Mouse (Mus musculus) liver, embryonic 14.5 days (tissue): ENCODE measurements at regions not wholly inside any gene's neighbourhood (a gene's known extent, or its start where the extent isn't known, plus 50 kb on each side); places are given as distances from the start of the nearest gene placed in this dataset.

Experiments
- ATAC-seq: fragments of 200-750 bp; cut with Nextera tagmentation; 2 replicates; pipeline ENCODE4 v1.8.0; 2017; ENCODE audit warnings: moderate number of reproducible peaks, mild to moderate bottlenecking, moderate library complexity; ENCODE audit not compliant: insufficient read depth
- DNase-seq, 3 experiments: peaks; one replicate each; pipeline ENCODE4 v3.0.0-alpha.2; 2012 to 2013; ENCODE audit warnings: low read depth in 3 of 3, low spot score in 3 of 3
- H3K27ac ChIP-seq: fragments of 300-500 bp; sonication (generic); 2 replicates; pipeline ENCODE4 v1.5.1; 2014; ENCODE audit warnings: moderate library complexity, mild to moderate bottlenecking, control low read depth, inconsistent platforms
- H3K27me3 ChIP-seq: fragments of 300-500 bp; sonication (generic); 2 replicates; pipeline ENCODE4 v1.6.1; 2014; ENCODE audit warnings: mild to moderate bottlenecking, low read length, moderate library complexity; ENCODE audit not compliant: control insufficient read depth, insufficient read depth
- H3K36me3 ChIP-seq: fragments of 300-500 bp; sonication (generic); replicated peaks from 2 replicates; pipeline ENCODE4 v1.6.1; 2014; ENCODE audit warnings: low read depth; ENCODE audit not compliant: control insufficient read depth, insufficient read depth
- H3K4me1 ChIP-seq, 2 experiments: fragments of 200-500 bp in 1 of 2; fragments of 300-500 bp in 1 of 2; sonication (generic) in 1 of 2; replicated peaks; 2 replicates each; pipeline ENCODE4 v1.6.1; 2012 to 2014; ENCODE audit warnings: antibody characterized with exemption in 1 of 2, inconsistent platforms in 1 of 2, low read length in 1 of 2; ENCODE audit not compliant: control insufficient read depth in 2 of 2, insufficient read depth in 2 of 2
- H3K4me2 ChIP-seq: fragments of 300-500 bp; sonication (generic); 2 replicates; pipeline ENCODE4 v1.6.1; 2014; ENCODE audit warnings: low read depth, mild to moderate bottlenecking, control low read depth, moderate library complexity
- H3K4me3 ChIP-seq, 2 experiments: fragments of 200-500 bp in 1 of 2; fragments of 300-500 bp in 1 of 2; sonication (generic) in 1 of 2; 2 replicates each; pipeline ENCODE4 v1.5.1; 2012 to 2014; ENCODE audit warnings: low read depth in 2 of 2, low read length in 2 of 2, mild to moderate bottlenecking in 2 of 2, control low read depth in 1 of 2, inconsistent platforms in 1 of 2, moderate library complexity in 1 of 2; ENCODE audit not compliant: insufficient read depth in 1 of 2
- H3K9ac ChIP-seq: fragments of 300-500 bp; sonication (generic); replicated peaks from 2 replicates; pipeline ENCODE4 v1.6.1; 2014; ENCODE audit warnings: mild to moderate bottlenecking, control low read depth, moderate library complexity
- H3K9me3 ChIP-seq: fragments of 300-500 bp; sonication (generic); 2 replicates; pipeline ENCODE4 v1.6.1; 2016; ENCODE audit warnings: low read length, mixed read lengths; ENCODE audit not compliant: control insufficient read depth
- CTCF ChIP-seq: IDR thresholded peaks from 2 replicates; pipeline ENCODE4 v1.5.1; 2016; ENCODE audit warnings: antibody characterized with exemption, low read depth, control low read depth
- EP300 ChIP-seq: IDR thresholded peaks from 2 replicates; pipeline ENCODE4 v1.6.1; 2016; ENCODE audit warnings: antibody characterized with exemption, low read depth
- WGBS: fragments of 180-500 bp; shearing (Covaris S2); extraction: QIAGEN DNeasy Blood & Tissue Kit; methylation state at CpG from one replicate; pipeline ENCODE4 v1.1.7; 2014; ENCODE audit not compliant: insufficient replicate concordance; 5-methylcytosine and 5-hydroxymethylcytosine counted together

DNA sequence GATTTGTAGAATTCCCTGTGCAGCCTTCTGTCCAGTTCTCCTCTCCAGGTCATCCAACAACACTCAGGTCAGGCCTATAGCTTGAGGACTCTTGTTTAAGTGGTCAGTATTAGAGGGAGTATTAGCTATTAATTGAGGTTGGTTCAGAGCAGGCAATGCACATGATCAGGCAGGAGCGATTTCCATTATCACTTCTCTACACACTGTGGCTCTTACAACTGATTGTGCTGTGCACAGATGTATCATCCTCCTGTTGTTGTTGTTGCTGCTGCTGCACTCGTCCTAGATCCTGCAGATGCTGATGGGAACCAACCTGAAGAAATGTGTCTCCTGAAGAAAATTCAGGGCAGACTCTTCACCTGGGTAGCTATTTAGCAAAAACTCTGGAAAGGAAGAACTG lies 252.9 kb downstream of the Ccser2 start:
- Histone ChIP-seq H3K4me2 (no peak overlapping the region), H3K4me1 (no peaks in the 10 kb centered on the region; a peak in 2 of 4 replicates), H3K27ac (no peak overlapping the region), H3K9ac (no peak overlapping the region), H3K4me3 (no peak overlapping the region), H3K27me3 (no peaks in the 10 kb centered on the region), H3K36me3 (no peaks in the 10 kb centered on the region), H3K9me3 (no peaks in the 10 kb centered on the region)
- no peak for TF ChIP-seq EP300
- no peak for TF ChIP-seq CTCF
- WGBS, result 45% methylated on average over 2 of the region's 2 CpGs
- no peak for DNase-seq
- peak; percentile 84 for ATAC-seq

DNA sequence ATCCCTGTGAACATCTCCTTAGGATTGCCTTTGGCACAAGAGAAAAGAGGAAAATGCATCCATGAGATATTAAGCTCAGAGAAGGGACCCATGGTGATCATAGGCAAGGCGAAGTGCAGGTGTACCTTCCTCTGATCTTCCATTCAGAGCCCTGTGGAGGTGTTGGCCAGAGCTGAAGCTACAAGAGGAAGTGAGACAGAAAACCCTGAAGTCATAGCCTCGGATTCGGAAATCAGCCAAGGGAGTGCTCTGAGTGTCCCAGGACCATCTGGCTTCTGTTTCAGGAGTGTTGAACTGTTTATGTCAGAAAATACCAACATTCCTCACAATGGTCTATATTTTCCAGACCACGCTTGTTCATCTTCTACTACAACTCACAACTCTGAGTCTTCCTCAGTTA lies 271.6 kb downstream of the Ccser2 start:
- Histone ChIP-seq H3K9me3 (no peaks in the 10 kb centered on the region), H3K36me3 (no peaks in the 10 kb centered on the region), H3K4me3 (no peak overlapping the region), H3K4me2 (no peak overlapping the region), H3K9ac (no peak overlapping the region), H3K27ac (no peak overlapping the region), H3K4me1 (peaks cover 9 to 26% of the 10 kb centered on the region in 2 experiments), H3K27me3 (no peaks in the 10 kb centered on the region)
- DNase-seq, result no peak
- WGBS, result 60% methylated on average over 4 of the region's 4 CpGs
- no peak for TF ChIP-seq CTCF
- no peak for TF ChIP-seq EP300
- ATAC-seq, result no peak

DNA sequence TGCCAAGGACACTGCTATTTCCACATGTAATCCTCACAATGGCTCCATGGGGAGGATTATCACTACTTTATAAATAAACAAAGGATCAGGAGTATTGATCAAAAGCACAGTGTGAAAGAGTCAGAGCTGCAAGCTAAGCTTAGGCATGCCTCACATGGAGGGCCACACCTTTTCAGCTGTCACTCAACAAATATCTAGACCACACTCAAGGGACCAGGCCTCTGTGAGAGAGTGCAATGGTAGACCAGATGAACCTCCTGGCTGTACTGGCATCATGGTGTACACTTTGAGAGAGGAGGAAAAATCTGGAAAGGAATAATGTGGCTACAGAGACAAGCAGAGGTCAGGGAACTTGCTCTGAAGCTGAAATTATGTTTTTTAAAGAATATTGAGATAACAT lies 276.6 kb downstream of the Ccser2 start:
- no peaks in the 10 kb centered on the region for H3K27me3 ChIP-seq
- no peaks in the 10 kb centered on the region for H3K9me3 ChIP-seq
- ATAC-seq, result peak; percentile 47
- H3K4me2 ChIP-seq, result no peak overlapping the region
- peak overlapping the region; percentile 78 for H3K27ac ChIP-seq
- no peak overlapping the region for H3K9ac ChIP-seq
- peaks cover 26 to 39% of the 10 kb centered on the region in 2 experiments for H3K4me1 ChIP-seq
- peak in 1 of 3 experiments; percentile 11 for DNase-seq
- TF ChIP-seq CTCF (no peak), EP300 (no peak)
- H3K36me3 ChIP-seq, result no peaks in the 10 kb centered on the region
- H3K4me3 ChIP-seq, result no peak overlapping the region

DNA sequence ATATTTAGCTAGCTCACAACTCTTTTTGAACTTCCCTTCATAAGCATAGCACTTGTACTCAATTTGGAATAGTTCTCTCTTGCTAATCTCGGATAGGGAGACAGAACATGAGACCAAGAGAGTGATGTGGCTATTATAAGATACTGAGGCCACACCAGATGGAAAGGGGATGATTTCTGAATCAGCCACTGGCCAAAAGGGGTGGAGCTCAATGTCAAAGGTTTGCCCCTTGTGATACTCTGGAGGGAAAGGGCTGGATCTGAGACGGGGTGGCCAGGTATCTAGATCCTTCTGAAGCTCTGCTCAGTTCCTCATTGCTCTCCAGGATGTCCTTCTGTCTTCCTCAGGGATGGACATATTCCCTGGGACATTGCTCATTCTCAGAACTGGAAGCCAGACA lies 277.6 kb downstream of the Ccser2 start:
- Histone ChIP-seq H3K36me3 (no peaks in the 10 kb centered on the region), H3K4me1 (peaks cover 26 to 39% of the 10 kb centered on the region in 2 experiments), H3K4me2 (peak overlapping the region; percentile 49), H3K27ac (peak overlapping the region; percentile 78), H3K4me3 (0 out of 4 replicates have a peak overlapping the region, but pooled peaks of 1 of the 2 experiments have one; percentile 2), H3K9me3 (no peaks in the 10 kb centered on the region), H3K9ac (peak overlapping the region; percentile 27), H3K27me3 (no peaks in the 10 kb centered on the region)
- 18% methylated on average over 2 of the region's 2 CpGs for WGBS
- ATAC-seq (peak; percentile 94), DNase-seq (peak in 1 of 3 experiments; percentile 72)
- peak; percentile 93 for TF ChIP-seq EP300
- no peak for TF ChIP-seq CTCF

DNA sequence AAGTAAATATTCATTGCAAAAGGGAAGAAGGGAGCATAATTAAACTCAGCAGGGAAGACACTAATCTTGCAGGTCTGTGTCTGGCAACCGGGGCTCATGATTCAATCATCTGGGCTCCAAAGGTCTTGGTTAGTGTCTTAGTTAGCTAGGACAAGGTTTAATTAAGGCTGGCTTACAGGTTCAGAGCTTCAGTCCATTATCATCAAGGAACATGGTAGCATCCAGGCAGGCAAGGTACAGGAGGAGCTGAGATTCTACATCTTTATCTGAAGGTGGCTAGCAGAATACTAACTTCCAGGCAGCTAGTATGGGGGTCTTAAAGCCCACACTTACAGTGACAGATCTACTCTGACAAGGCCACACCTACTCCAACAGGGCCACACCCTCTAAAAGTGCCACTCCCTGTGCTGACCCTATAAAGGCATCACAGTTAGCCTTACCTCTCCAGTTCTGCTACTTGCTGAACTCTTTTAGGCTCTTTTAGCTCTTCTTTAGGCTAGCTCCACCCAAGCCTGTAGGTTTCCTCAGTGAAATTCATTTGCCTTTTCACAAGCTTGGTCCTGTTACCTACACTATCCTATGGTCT lies 309.8 kb downstream of the Ccser2 start:
- Histone ChIP-seq H3K9me3 (no peaks in the 10 kb centered on the region), H3K4me1 (peaks cover 28 to 32% of the 10 kb centered on the region in 2 experiments), H3K27ac (peak overlapping the region; percentile 75), H3K27me3 (no peaks in the 10 kb centered on the region), H3K36me3 (no peaks in the 10 kb centered on the region), H3K9ac (no peak overlapping the region; the same call in 1 of the 2 replicates), H3K4me3 (no peak overlapping the region), H3K4me2 (peak overlapping the region; percentile 11)
- 54% methylated on average over 1 of the region's 1 CpGs for WGBS
- TF ChIP-seq CTCF (no peak), EP300 (no peak)
- ATAC-seq, result peak; percentile 66
- peak in 1 of 3 experiments; percentile 28 for DNase-seq
